Mouse (Mus musculus): ENCODE results near the gene Slc13a3. TPM values are rescaled to one million over a fixed set of nuclear protein-coding genes. Genes with fewer than 3 reads are reported as not detected.

Gene Slc13a3
- polyA plus RNA-seq, 1 experiment from 2014 or later = 5.5 TPM

DNA sequence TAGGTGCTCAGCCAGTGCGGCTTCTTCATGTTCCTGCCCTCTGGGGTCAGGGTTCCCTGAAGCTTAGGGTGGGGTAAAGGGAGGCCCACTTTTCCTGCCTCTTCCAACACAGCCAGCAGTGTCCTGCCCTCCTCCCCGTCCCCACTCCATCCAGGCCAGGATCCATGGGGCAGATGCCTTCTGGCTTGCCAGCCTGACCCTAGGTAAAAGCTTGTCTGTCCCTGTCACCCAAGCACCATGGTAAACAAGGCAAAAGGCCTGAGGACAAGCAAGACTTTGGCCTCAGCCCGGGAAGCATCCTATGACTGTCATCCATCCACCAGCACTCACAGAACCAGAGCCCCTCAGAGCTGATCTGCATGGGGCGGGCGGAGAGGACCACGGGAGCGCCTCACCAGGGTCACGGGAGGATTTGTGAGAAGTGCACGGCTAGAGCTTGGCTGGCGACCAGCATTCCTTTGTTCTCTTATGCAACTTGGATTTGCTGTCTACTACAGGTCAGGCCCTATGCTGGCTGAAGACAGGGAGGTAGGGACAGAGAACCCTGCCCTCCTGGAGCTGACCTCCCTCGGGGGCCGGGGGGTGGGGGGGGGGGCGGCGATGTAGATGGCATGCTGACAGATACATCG, 5.1 kb downstream of the Slc13a3 start:
- no peak overlapping the region; the same call in 1 of the 2 replicates for H3K9ac ChIP-seq (replicated peaks; ENCODE audit: low read length)
- H3K4me1 ChIP-seq (ENCODE audit: control insufficient read depth, insufficient read depth, low read length) = peaks cover under 1% of the 10 kb centered on the region; the same call in 1 of the 2 replicates
- no peak overlapping the region for H3K4me3 ChIP-seq (replicated peaks; ENCODE audit: low read depth, low read length)
- peaks cover 7% of the 10 kb centered on the region; the same call in 1 of the 2 replicates for H3K27me3 ChIP-seq (ENCODE audit: control insufficient read depth, insufficient read depth, low read length)
- ATAC-seq (ENCODE audit: low FRiP score, low TSS enrichment) (no peak; the same call in 1 of the 2 replicates), DNase-seq (peak; percentile 57)
- no peaks in the 10 kb centered on the region for H3K36me3 ChIP-seq (ENCODE audit: control insufficient read depth, insufficient read depth, low read length)
- no peak overlapping the region for H3K4me2 ChIP-seq (ENCODE audit: low read length)
- no peaks in the 10 kb centered on the region for H3K9me3 ChIP-seq (ENCODE audit: control insufficient read depth, low read length)
- H3K27ac ChIP-seq (replicated peaks; ENCODE audit: low read depth, low read length) = no peak overlapping the region
- 46% methylated on average over 15 of the region's 15 CpGs for WGBS

DNA sequence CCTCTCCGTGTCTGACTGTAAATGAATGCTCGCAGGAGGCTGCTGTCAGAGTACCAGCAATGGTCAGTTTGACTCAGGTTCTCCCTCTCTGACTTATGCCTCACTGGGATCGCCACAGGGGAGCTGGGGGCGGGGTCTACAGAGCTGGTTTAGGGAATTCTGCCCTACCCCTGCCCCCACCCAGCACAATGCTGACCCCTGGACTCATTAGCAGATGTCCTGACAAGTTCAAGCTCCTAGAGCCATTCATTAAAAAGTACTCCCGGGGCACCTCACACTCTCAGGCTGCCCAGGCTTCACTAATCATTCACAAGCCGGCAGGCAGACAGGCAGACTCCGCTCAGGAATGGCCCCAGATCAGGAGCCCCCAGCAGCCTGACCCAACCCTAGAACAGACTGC, 13.4 kb downstream of the Slc13a3 start:
- Histone ChIP-seq H3K36me3 (ENCODE audit: control insufficient read depth, insufficient read depth, low read length) (no peaks in the 10 kb centered on the region), H3K9me3 (ENCODE audit: control insufficient read depth, low read length) (no peaks in the 10 kb centered on the region), H3K4me1 (ENCODE audit: control insufficient read depth, insufficient read depth, low read length) (no peaks in the 10 kb centered on the region), H3K4me2 (ENCODE audit: low read length) (no peak overlapping the region), H3K27me3 (ENCODE audit: control insufficient read depth, insufficient read depth, low read length) (no peaks in the 10 kb centered on the region), H3K9ac (replicated peaks; ENCODE audit: low read length) (no peak overlapping the region), H3K27ac (replicated peaks; ENCODE audit: low read depth, low read length) (no peak overlapping the region), H3K4me3 (replicated peaks; ENCODE audit: low read depth, low read length) (no peak overlapping the region)
- no peak for ATAC-seq (ENCODE audit: low FRiP score, low TSS enrichment)
- DNase-seq = no peak
- 27% methylated on average over 7 of the region's 7 CpGs for WGBS

DNA sequence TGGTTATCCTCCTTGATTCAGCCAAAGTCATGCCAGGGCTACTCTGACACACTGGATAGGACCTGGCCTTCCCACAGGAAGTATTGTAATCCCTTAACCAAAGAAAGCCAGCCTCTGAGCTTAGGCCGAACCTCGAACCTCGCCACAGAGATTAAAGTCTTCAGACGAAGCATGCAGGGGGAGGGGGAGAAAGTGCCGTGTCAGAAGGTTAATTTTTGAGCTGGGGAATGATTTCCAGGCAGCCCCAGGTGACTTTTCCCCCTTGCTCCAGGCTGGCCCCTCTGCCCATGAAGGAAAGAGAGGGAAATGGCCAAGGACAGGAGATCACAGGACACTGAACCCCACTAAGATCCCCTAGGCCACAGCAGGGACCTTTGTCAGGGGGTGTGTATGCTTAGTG, 14.8 kb downstream of the Slc13a3 start:
- H3K36me3 ChIP-seq (ENCODE audit: control insufficient read depth, insufficient read depth, low read length) = no peaks in the 10 kb centered on the region
- DNase-seq (no peak), ATAC-seq (ENCODE audit: low FRiP score, low TSS enrichment) (no peak)
- no peaks in the 10 kb centered on the region for H3K27me3 ChIP-seq (ENCODE audit: control insufficient read depth, insufficient read depth, low read length)
- H3K4me2 ChIP-seq (ENCODE audit: low read length) = no peak overlapping the region
- H3K9ac ChIP-seq (replicated peaks; ENCODE audit: low read length) = no peak overlapping the region
- H3K9me3 ChIP-seq (ENCODE audit: control insufficient read depth, low read length) = no peaks in the 10 kb centered on the region
- H3K4me1 ChIP-seq (ENCODE audit: control insufficient read depth, insufficient read depth, low read length) = no peaks in the 10 kb centered on the region
- H3K4me3 ChIP-seq (replicated peaks; ENCODE audit: low read depth, low read length) = no peak overlapping the region
- 50% methylated on average over 5 of the region's 5 CpGs for WGBS
- H3K27ac ChIP-seq (replicated peaks; ENCODE audit: low read depth, low read length) = no peak overlapping the region

DNA sequence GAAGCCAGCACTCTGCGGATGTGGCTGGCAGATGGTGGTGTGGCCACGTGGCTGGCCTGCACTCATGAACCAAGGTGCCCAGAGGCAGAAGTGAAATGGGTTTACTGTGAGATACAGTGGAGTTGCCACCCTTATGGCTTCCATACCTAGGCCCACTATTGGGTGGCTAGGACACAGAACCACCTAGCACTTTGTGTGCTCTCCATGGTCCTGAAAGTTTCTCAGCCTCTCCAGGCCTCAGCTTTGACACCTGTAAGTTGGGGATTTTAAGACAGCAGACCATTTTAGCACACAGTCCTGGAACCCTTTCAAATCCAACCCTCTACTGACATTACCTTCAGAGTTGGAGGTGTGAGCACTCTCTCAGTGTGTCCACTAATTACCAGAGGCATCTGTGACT, 16.3 kb downstream of the Slc13a3 start:
- Histone ChIP-seq H3K4me1 (ENCODE audit: control insufficient read depth, insufficient read depth, low read length) (no peaks in the 10 kb centered on the region), H3K9ac (replicated peaks; ENCODE audit: low read length) (no peak overlapping the region), H3K4me2 (ENCODE audit: low read length) (no peak overlapping the region), H3K27me3 (ENCODE audit: control insufficient read depth, insufficient read depth, low read length) (no peaks in the 10 kb centered on the region), H3K36me3 (ENCODE audit: control insufficient read depth, insufficient read depth, low read length) (no peaks in the 10 kb centered on the region), H3K9me3 (ENCODE audit: control insufficient read depth, low read length) (no peaks in the 10 kb centered on the region), H3K27ac (replicated peaks; ENCODE audit: low read depth, low read length) (no peak overlapping the region), H3K4me3 (replicated peaks; ENCODE audit: low read depth, low read length) (no peak overlapping the region)
- DNase-seq (no peak), ATAC-seq (ENCODE audit: low FRiP score, low TSS enrichment) (no peak)
- 63% methylated on average over 2 of the region's 2 CpGs for WGBS

DNA sequence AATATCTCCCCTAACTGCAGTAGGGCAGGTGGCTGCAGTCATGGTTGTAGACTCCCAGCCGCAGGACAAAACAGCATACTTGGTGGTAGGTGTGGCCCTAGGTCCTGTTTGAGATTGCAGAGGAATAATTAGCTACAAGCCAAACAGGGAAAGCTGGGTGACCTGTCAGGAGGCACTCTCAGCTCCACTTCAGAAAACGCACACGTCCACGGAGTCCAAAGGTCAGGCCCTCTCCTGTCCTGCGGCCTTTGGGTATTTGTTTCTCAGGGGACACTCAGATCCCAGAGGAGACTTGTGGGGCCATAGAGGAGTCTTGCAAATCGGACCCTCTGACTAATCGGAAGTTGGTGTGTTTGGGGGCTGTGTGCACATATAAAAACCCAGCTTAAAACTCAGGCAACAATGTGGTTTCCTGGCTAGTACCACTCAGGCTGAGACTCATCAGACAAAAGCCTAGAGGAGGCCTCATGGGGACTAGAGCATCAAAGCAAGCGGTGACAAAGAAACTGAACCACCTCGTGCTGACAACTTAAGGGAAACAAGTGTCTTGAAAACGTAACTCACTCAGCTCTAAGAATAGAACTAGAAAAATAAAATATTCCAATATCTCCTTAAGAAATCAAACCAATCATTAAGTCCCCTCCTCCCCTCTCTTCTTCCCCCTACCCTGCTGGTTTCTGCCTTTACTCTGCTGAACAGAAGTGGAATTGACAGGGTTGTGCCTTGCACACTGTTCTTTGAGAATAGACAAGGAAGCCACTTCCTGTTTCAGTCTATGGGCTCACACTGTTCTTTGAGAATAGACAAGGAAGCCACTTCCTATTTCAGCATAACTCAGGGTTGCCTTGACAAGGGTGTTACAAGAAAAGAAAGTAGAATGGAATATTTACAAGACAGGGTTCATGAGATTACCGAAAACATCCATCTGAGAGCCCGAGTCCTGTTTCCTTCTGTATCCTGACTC, 20.0 kb downstream of the Slc13a3 start:
- 81% methylated on average over 12 of the region's 12 CpGs for WGBS
- Histone ChIP-seq H3K4me2 (ENCODE audit: low read length) (no peak overlapping the region), H3K27me3 (ENCODE audit: control insufficient read depth, insufficient read depth, low read length) (no peaks in the 10 kb centered on the region), H3K4me3 (replicated peaks; ENCODE audit: low read depth, low read length) (no peak overlapping the region), H3K36me3 (ENCODE audit: control insufficient read depth, insufficient read depth, low read length) (no peaks in the 10 kb centered on the region), H3K9me3 (ENCODE audit: control insufficient read depth, low read length) (no peaks in the 10 kb centered on the region), H3K27ac (replicated peaks; ENCODE audit: low read depth, low read length) (no peak overlapping the region), H3K9ac (replicated peaks; ENCODE audit: low read length) (no peak overlapping the region), H3K4me1 (ENCODE audit: control insufficient read depth, insufficient read depth, low read length) (no peaks in the 10 kb centered on the region)
- no peak for DNase-seq
- ATAC-seq (ENCODE audit: low FRiP score, low TSS enrichment) = no peak

DNA sequence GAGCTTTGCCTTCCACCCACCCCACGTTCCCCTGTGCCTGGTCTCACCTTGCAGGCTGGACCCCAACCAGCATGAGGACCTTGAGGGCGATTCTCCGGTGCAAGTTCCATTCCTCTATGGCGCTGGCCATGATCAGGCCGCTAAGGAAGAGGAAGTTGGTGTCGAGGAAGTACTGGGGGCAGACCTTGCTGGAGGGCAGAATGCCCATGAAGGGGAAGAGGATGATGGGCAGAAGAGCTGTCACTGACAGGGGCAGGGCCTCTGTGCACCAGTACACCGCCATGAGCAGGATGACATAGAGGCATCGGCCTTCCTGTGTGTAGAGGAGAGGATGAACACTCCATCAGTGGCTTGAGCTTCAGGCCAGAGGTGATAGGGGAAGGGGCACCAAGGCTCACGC, 24.6 kb downstream of the Slc13a3 start:
- ATAC-seq (ENCODE audit: low FRiP score, low TSS enrichment) (no peak), DNase-seq (no peak)
- no peaks in the 10 kb centered on the region for H3K9me3 ChIP-seq (ENCODE audit: control insufficient read depth, low read length)
- 85% methylated on average over 9 of the region's 9 CpGs for WGBS
- no peak overlapping the region for H3K4me2 ChIP-seq (ENCODE audit: low read length)
- H3K27ac ChIP-seq (replicated peaks; ENCODE audit: low read depth, low read length) = no peak overlapping the region
- no peak overlapping the region for H3K9ac ChIP-seq (replicated peaks; ENCODE audit: low read length)
- no peaks in the 10 kb centered on the region for H3K4me1 ChIP-seq (ENCODE audit: control insufficient read depth, insufficient read depth, low read length)
- no peaks in the 10 kb centered on the region for H3K27me3 ChIP-seq (ENCODE audit: control insufficient read depth, insufficient read depth, low read length)
- H3K4me3 ChIP-seq (replicated peaks; ENCODE audit: low read depth, low read length) = no peak overlapping the region
- no peaks in the 10 kb centered on the region for H3K36me3 ChIP-seq (ENCODE audit: control insufficient read depth, insufficient read depth, low read length)

DNA sequence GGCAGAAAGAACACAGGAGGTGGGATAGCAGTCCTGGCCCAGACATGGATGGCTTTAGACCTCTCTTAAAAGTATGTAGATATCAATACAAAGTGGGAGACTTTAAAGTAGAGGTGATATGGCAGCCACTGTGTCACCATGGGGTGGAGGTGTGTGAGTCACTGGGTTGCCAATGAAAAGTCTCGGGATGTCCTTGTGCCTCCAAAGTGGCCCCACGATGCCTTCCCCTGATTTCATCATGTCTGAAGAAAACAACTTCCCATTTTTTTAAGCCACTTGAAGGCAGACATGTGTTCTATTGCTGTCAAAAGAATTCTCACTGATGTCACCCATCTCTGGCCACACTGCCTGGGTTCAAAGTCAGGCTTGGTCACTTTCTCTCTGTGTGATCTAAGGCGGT, 28.2 kb downstream of the Slc13a3 start:
- H3K4me3 ChIP-seq (replicated peaks; ENCODE audit: low read depth, low read length) = no peak overlapping the region
- H3K27me3 ChIP-seq (ENCODE audit: control insufficient read depth, insufficient read depth, low read length) = no peaks in the 10 kb centered on the region
- ATAC-seq (ENCODE audit: low FRiP score, low TSS enrichment) (no peak), DNase-seq (no peak)
- 90% methylated on average over 3 of the region's 3 CpGs for WGBS
- H3K4me2 ChIP-seq (ENCODE audit: low read length) = no peak overlapping the region
- no peak overlapping the region for H3K27ac ChIP-seq (replicated peaks; ENCODE audit: low read depth, low read length)
- H3K9ac ChIP-seq (replicated peaks; ENCODE audit: low read length) = no peak overlapping the region
- no peaks in the 10 kb centered on the region for H3K4me1 ChIP-seq (ENCODE audit: control insufficient read depth, insufficient read depth, low read length)
- no peaks in the 10 kb centered on the region for H3K9me3 ChIP-seq (ENCODE audit: control insufficient read depth, low read length)
- H3K36me3 ChIP-seq (ENCODE audit: control insufficient read depth, insufficient read depth, low read length) = no peaks in the 10 kb centered on the region

DNA sequence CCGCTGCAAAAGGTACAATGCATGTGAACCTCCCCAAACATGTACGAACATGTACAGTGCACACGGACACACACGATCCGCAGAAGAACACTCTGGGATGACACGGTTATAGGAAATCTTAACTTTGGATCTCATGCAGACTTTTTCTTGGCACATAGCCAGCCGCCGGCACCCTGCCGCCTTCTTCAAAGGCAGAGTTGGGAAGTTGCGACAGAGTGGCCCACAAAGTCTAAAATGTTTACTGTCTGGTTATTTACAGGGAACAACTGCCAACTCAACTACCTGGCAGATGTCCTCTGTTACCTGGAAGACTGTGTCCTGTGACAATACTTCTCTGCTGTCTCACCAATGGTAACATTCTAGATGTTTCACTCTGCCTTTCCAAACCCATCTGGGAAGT, 30.0 kb downstream of the Slc13a3 start:
- Histone ChIP-seq H3K4me1 (ENCODE audit: control insufficient read depth, insufficient read depth, low read length) (no peaks in the 10 kb centered on the region), H3K9me3 (ENCODE audit: control insufficient read depth, low read length) (no peaks in the 10 kb centered on the region), H3K36me3 (ENCODE audit: control insufficient read depth, insufficient read depth, low read length) (no peaks in the 10 kb centered on the region), H3K4me2 (ENCODE audit: low read length) (no peak overlapping the region), H3K27me3 (ENCODE audit: control insufficient read depth, insufficient read depth, low read length) (no peaks in the 10 kb centered on the region), H3K27ac (replicated peaks; ENCODE audit: low read depth, low read length) (no peak overlapping the region), H3K4me3 (replicated peaks; ENCODE audit: low read depth, low read length) (no peak overlapping the region), H3K9ac (replicated peaks; ENCODE audit: low read length) (no peak overlapping the region)
- 82% methylated on average over 10 of the region's 10 CpGs for WGBS
- ATAC-seq (ENCODE audit: low FRiP score, low TSS enrichment) (no peak), DNase-seq (peak; percentile 24)

DNA sequence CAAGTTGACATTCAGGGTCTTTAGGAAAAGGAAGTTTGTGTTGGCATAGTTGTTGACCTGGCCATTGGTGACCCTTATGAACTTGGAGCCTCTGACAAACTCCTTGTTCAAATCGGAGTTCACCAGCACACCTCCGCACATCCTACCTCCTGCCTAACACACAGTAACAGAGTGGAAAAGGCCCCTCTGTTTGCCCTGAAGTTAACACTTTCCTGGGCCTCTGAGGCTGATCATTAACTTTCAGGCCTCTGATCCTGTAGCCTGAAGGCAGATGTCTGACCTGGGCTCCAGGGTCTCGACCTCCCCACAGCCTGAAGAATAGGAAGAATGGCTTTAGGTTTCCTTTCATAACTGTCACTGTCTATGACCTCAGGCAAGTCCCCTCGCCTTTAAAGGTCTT, 31.4 kb downstream of the Slc13a3 start:
- Histone ChIP-seq H3K9ac (replicated peaks; ENCODE audit: low read length) (no peak overlapping the region), H3K9me3 (ENCODE audit: control insufficient read depth, low read length) (no peaks in the 10 kb centered on the region), H3K4me3 (replicated peaks; ENCODE audit: low read depth, low read length) (no peak overlapping the region), H3K4me2 (ENCODE audit: low read length) (no peak overlapping the region), H3K4me1 (ENCODE audit: control insufficient read depth, insufficient read depth, low read length) (no peaks in the 10 kb centered on the region), H3K36me3 (ENCODE audit: control insufficient read depth, insufficient read depth, low read length) (no peaks in the 10 kb centered on the region), H3K27me3 (ENCODE audit: control insufficient read depth, insufficient read depth, low read length) (no peaks in the 10 kb centered on the region), H3K27ac (replicated peaks; ENCODE audit: low read depth, low read length) (no peak overlapping the region)
- no peak for ATAC-seq (ENCODE audit: low FRiP score, low TSS enrichment)
- DNase-seq = no peak
- 74% methylated on average over 4 of the region's 4 CpGs for WGBS

Data from midbrain, embryonic 14.5 days (tissue).